Mouse (Mus musculus): ENCODE results near the gene Wwc1.

GRCm38 (mm10) chr11:35955572-35955971 lies 24.8 kb downstream of the Wwc1 start:
- no peak for TF ChIP-seq CTCF (IDR thresholded peaks at IDR 0.05; ENCODE audit: low read depth, low read length)
- no peak for TF ChIP-seq POLR2A (IDR thresholded peaks at IDR 0.05; ENCODE audit: extremely low read depth, insufficient read depth, low read length)

Measured in liver, adult 2 months (tissue).